In genomic region chr9:72877905-72878304, GRCm38 (mm10) we compare ENCODE assay signal across 11 mouse cellular contexts. TPM values are rescaled to one million over a fixed set of nuclear protein-coding genes. Genes with fewer than 3 reads are reported as not detected.
DNase-seq lines count a peak whose midpoint lies in the region; ATAC-seq and TF ChIP-seq lines count a peak whose summit lies in the region.
"Had no signal": no experiment of that assay in that cellular context is flagged by ENCODE, and none has a peak within 500 bp of the region (broad histone marks: within the 10 kb centered on the region; RNA-seq: fewer than 3 reads in every experiment).

No protein-coding gene starts in this region.

- H3K9ac ChIP-seq in forebrain, postnatal 0 days = no peak overlapping the region
- no peak overlapping the region for H3K9ac ChIP-seq in forebrain, embryonic 11.5 days (ENCODE audit: low read length)
- no peak overlapping the region for H3K9ac ChIP-seq in limb, embryonic 14.5 days (ENCODE audit: low read depth, low read length, severe bottlenecking)
- H3K9ac ChIP-seq: liver, embryonic 15.5 days had no signal

- DNase-seq in forebrain, postnatal 0 days = no peak
- no peak for DNase-seq in forebrain, embryonic 11.5 days (ENCODE audit: low spot score)
- DNase-seq in retina, postnatal 1 day = peak; percentile 16
- DNase-seq in retina, embryonic 14.5 days (ENCODE audit: low spot score) = no peak
- no peak for DNase-seq in limb, embryonic 14.5 days (ENCODE audit: low spot score)
- no peak for DNase-seq in left cerebral cortex, adult 9 months (ENCODE audit: low spot score in 2 of 2)
- DNase-seq in cerebellum, adult 11-12 months = no peak

- no peak overlapping the region for H3K4me3 ChIP-seq in forebrain, postnatal 0 days (ENCODE audit: low read depth, low read length)
- H3K4me3 ChIP-seq in forebrain, embryonic 11.5 days (ENCODE audit: low read depth, low read length) = no peak overlapping the region
- no peak overlapping the region for H3K4me3 ChIP-seq in limb, embryonic 14.5 days (replicated peaks; ENCODE audit: low read length)
- H3K4me3 ChIP-seq: erythroblast, embryonic 14.5 days; liver, embryonic 15.5 days had no signal

- H3K4me2 ChIP-seq in forebrain, postnatal 0 days (ENCODE audit: low read depth) = no peak overlapping the region
- H3K4me2 ChIP-seq in forebrain, embryonic 11.5 days (ENCODE audit: low read depth, low read length, severe bottlenecking) = no peak overlapping the region
- no peak overlapping the region for H3K4me2 ChIP-seq in limb, embryonic 14.5 days (replicated peaks; ENCODE audit: low read depth, low read length, severe bottlenecking)
- H3K4me2 ChIP-seq: liver, embryonic 15.5 days had no signal

- no peaks in the 10 kb centered on the region for H3K36me3 ChIP-seq in forebrain, postnatal 0 days (ENCODE audit: insufficient read depth)
- H3K36me3 ChIP-seq in forebrain, embryonic 11.5 days (ENCODE audit: control insufficient read depth, insufficient read depth, low read length) = no peaks in the 10 kb centered on the region
- H3K36me3 ChIP-seq in limb, embryonic 14.5 days (ENCODE audit: control insufficient read depth, insufficient read depth, low read length) = no peaks in the 10 kb centered on the region
- H3K36me3 ChIP-seq: liver, embryonic 15.5 days had no signal

- WGBS in forebrain, postnatal 0 days = 47% methylated on average over 11 of the region's 11 CpGs
- WGBS in forebrain, embryonic 11.5 days = 48% methylated on average over 11 of the region's 11 CpGs
- WGBS in limb, embryonic 14.5 days = 21% methylated on average over 11 of the region's 11 CpGs

- H3K9me3 ChIP-seq in forebrain, postnatal 0 days (ENCODE audit: low read length) = no peaks in the 10 kb centered on the region
- H3K9me3 ChIP-seq in forebrain, embryonic 11.5 days (ENCODE audit: control insufficient read depth, low read length) = no peaks in the 10 kb centered on the region
- H3K9me3 ChIP-seq in limb, embryonic 14.5 days (ENCODE audit: control insufficient read depth, low read length) = no peaks in the 10 kb centered on the region
- H3K9me3 ChIP-seq: liver, embryonic 15.5 days had no signal

- peaks cover 4% of the 10 kb centered on the region; the same call in 1 of the 2 replicates for H3K27me3 ChIP-seq in forebrain, postnatal 0 days (ENCODE audit: insufficient read depth, low read length)
- no peaks in the 10 kb centered on the region for H3K27me3 ChIP-seq in forebrain, embryonic 11.5 days (ENCODE audit: control insufficient read depth, insufficient read depth, low read length)
- no peaks in the 10 kb centered on the region for H3K27me3 ChIP-seq in limb, embryonic 14.5 days (ENCODE audit: control insufficient read depth, insufficient read depth, low read length)
- H3K27me3 ChIP-seq: liver, embryonic 15.5 days; Patski had no signal

- ATAC-seq in forebrain, postnatal 0 days = 0 out of 2 replicates have a peak, but pooled peaks have one; percentile 16
- ATAC-seq in forebrain, embryonic 11.5 days (replicated peaks; ENCODE audit: low FRiP score) = no peak
- ATAC-seq in limb, embryonic 14.5 days (ENCODE audit: low FRiP score, low read depth) = 0 out of 2 replicates have a peak, but pooled peaks have one; percentile 13
- no peak for ATAC-seq in erythroid progenitor cell, adult 5-6 weeks (replicated peaks; ENCODE audit: low FRiP score, poor library complexity, severe bottlenecking)
- ATAC-seq: Patski had no signal

- no peaks in the 10 kb centered on the region for H3K4me1 ChIP-seq in forebrain, postnatal 0 days (ENCODE audit: insufficient read depth)
- peaks cover 21% of the 10 kb centered on the region for H3K4me1 ChIP-seq in forebrain, embryonic 11.5 days (replicated peaks; ENCODE audit: control insufficient read depth, insufficient read depth, low read length)
- H3K4me1 ChIP-seq in limb, embryonic 14.5 days (ENCODE audit: control insufficient read depth, insufficient read depth, low read length) = peaks cover 15% of the 10 kb centered on the region

- TF ChIP-seq CTCF in forebrain, postnatal 0 days (IDR thresholded peaks at IDR 0.05; ENCODE audit: low read depth) = no peak

- no peak overlapping the region for H3K27ac ChIP-seq in forebrain, postnatal 0 days (ENCODE audit: low read depth, low read length)
- H3K27ac ChIP-seq in forebrain, embryonic 11.5 days (ENCODE audit: low read depth, low read length) = no peak overlapping the region
- H3K27ac ChIP-seq in limb, embryonic 14.5 days (replicated peaks; ENCODE audit: low read depth, low read length) = no peak overlapping the region
- H3K27ac ChIP-seq: liver, embryonic 15.5 days had no signal

- no peak for TF ChIP-seq POLR2A in limb, embryonic 14.5 days (IDR thresholded peaks at IDR 0.05; ENCODE audit: borderline replicate concordance, extremely low read depth, insufficient read depth, insufficient read length)

RNA-seq across cellular contexts. Expression of gene Pygo1, which starts 47.5 kb away (rescaled TPM):
- total RNA-seq in forebrain, postnatal 0 days (2014; rRNA removed) = 34.6 and 41.7 TPM in 2 replicates
- 5.7 and 9.6 TPM in 2 replicates for polyA plus RNA-seq in forebrain, postnatal 0 days (2015; fragmentation: Nextera tagmentation; extraction: Ambion mirVana)
- 13.0 and 13.2 TPM in 2 replicates for polyA plus RNA-seq in forebrain, embryonic 11.5 days (2014; fragmentation: Nextera tagmentation; extraction: Ambion mirVana)
- polyA plus RNA-seq in limb, embryonic 14.5 days (2012; rRNA removed) = 11.0 and 11.2 TPM in 2 replicates
- polyA plus RNA-seq in limb, embryonic 14.5 days (2014; fragmentation: Nextera tagmentation; extraction: Ambion mirVana) = 8.4 and 10.4 TPM in 2 replicates
- not detected in 2 replicates for total RNA-seq in erythroid progenitor cell, adult 5-6 weeks (2015; ENCODE audit: low replicate concordance)
- not detected in 2 replicates for total RNA-seq in erythroid progenitor cell, adult 5-6 weeks (2017; ENCODE audit: low replicate concordance)
- polyA plus RNA-seq: erythroblast, embryonic 14.5 days had no signal

Comparison
In these comparisons a context has a peak if more than half of its experiments do, and no peak if none do; other contexts are left out.
1. ATAC-seq: peak in forebrain, postnatal 0 days (single experiment) and limb, embryonic 14.5 days (single experiment); none in forebrain, embryonic 11.5 days (single experiment) and erythroid progenitor cell, adult 5-6 weeks (single experiment).